9 mouse cellular contexts compared by ENCODE assay signal in genomic region chr10:78747035-78747721, GRCm38 (mm10). TPM values are rescaled to one million over a fixed set of nuclear protein-coding genes. Genes with fewer than 3 reads are reported as not detected.
DNase-seq lines count a peak whose midpoint lies in the region; ATAC-seq and TF ChIP-seq lines count a peak whose summit lies in the region.
"Had no signal": no experiment of that assay in that cellular context is flagged by ENCODE, and none has a peak within 500 bp of the region (broad histone marks: within the 10 kb centered on the region; RNA-seq: fewer than 3 reads in every experiment).

No protein-coding gene starts in this region.

- under 1% methylated on average over 27 of the region's 27 CpGs for WGBS in kidney, embryonic 15.5 days
- 1% methylated on average over 27 of the region's 27 CpGs for WGBS in intestine, embryonic 15.5 days
- 2% methylated on average over 27 of the region's 27 CpGs for WGBS in midbrain, embryonic 12.5 days

- H3K27ac ChIP-seq in kidney, embryonic 15.5 days, result no peak overlapping the region
- no peak overlapping the region for H3K27ac ChIP-seq in embryonic fibroblast, embryonic 13.5 days (ENCODE audit: insufficient read depth, low read length)
- H3K27ac ChIP-seq in intestine, embryonic 15.5 days, result no peak overlapping the region
- no peak overlapping the region for H3K27ac ChIP-seq in midbrain, embryonic 12.5 days (replicated peaks)

- peaks cover 15% of the 10 kb centered on the region for H3K27me3 ChIP-seq in kidney, embryonic 15.5 days
- no peaks in the 10 kb centered on the region for H3K27me3 ChIP-seq in intestine, embryonic 15.5 days (replicated peaks)
- H3K27me3 ChIP-seq in midbrain, embryonic 12.5 days, result peaks cover 22% of the 10 kb centered on the region; the same call in 1 of the 2 replicates

- no peak overlapping the region for H3K9ac ChIP-seq in kidney, embryonic 15.5 days
- no peak overlapping the region for H3K9ac ChIP-seq in intestine, embryonic 15.5 days
- H3K9ac ChIP-seq in midbrain, embryonic 12.5 days (replicated peaks), result no peak overlapping the region

- H3K36me3 ChIP-seq in kidney, embryonic 15.5 days, result no peaks in the 10 kb centered on the region
- H3K36me3 ChIP-seq in intestine, embryonic 15.5 days, result no peaks in the 10 kb centered on the region
- no peaks in the 10 kb centered on the region for H3K36me3 ChIP-seq in midbrain, embryonic 12.5 days

- H3K9me3 ChIP-seq in kidney, embryonic 15.5 days (replicated peaks), result no peaks in the 10 kb centered on the region
- no peaks in the 10 kb centered on the region for H3K9me3 ChIP-seq in intestine, embryonic 15.5 days
- H3K9me3 ChIP-seq in midbrain, embryonic 12.5 days, result no peaks in the 10 kb centered on the region

- H3K4me3 ChIP-seq in kidney, embryonic 15.5 days (replicated peaks), result peak overlapping the region; percentile 42
- peak overlapping the region; percentile 25; the same call in 1 of the 2 replicates for H3K4me3 ChIP-seq in embryonic fibroblast, embryonic 13.5 days (ENCODE audit: insufficient read depth, low read length)
- peak overlapping the region; percentile 29 for H3K4me3 ChIP-seq in intestine, embryonic 15.5 days (replicated peaks)
- peak overlapping the region; percentile 40 for H3K4me3 ChIP-seq in midbrain, embryonic 12.5 days

- no peak for TF ChIP-seq CTCF in brain, embryonic 14.5 days (IDR thresholded peaks at IDR 0.05; ENCODE audit: borderline replicate concordance, extremely low read depth, insufficient read depth, insufficient read length)
- TF ChIP-seq CTCF in embryonic fibroblast, embryonic 13.5 days (IDR thresholded peaks at IDR 0.05; ENCODE audit: borderline replicate concordance, insufficient read depth, low read length), result peak; percentile 7; the same call in 1 of the 2 replicates

- peaks cover 14% of the 10 kb centered on the region for H3K4me1 ChIP-seq in kidney, embryonic 15.5 days
- 0 out of 2 replicates have a peak, but pooled peaks cover 3% of the 10 kb centered on the region for H3K4me1 ChIP-seq in embryonic fibroblast, embryonic 13.5 days (ENCODE audit: control insufficient read depth, insufficient read depth, low read length)
- H3K4me1 ChIP-seq in intestine, embryonic 15.5 days (replicated peaks), result peaks cover 7% of the 10 kb centered on the region; the same call in 1 of the 2 replicates
- peaks cover 4% of the 10 kb centered on the region; the same call in 1 of the 2 replicates for H3K4me1 ChIP-seq in midbrain, embryonic 12.5 days

- peak; percentile 76 for ATAC-seq in kidney, embryonic 15.5 days (replicated peaks; ENCODE audit: low FRiP score)
- peak; percentile 80 for ATAC-seq in intestine, embryonic 15.5 days
- peak; percentile 79 for ATAC-seq in midbrain, embryonic 12.5 days (ENCODE audit: low FRiP score, low read depth)
- no peak for ATAC-seq in erythroid progenitor cell, adult 5-6 weeks (replicated peaks; ENCODE audit: low FRiP score, poor library complexity, severe bottlenecking)

- DNase-seq in kidney, postnatal 25 days, result no peak
- DNase-seq in brain, embryonic 14.5 days (ENCODE audit: low read depth), result peak; percentile 67
- peak; percentile 64 for DNase-seq in testis, postnatal 10 days (ENCODE audit: low spot score)

- peak overlapping the region; percentile 69 for H3K4me2 ChIP-seq in kidney, embryonic 15.5 days
- H3K4me2 ChIP-seq in intestine, embryonic 15.5 days (replicated peaks), result peak overlapping the region; percentile 79
- peak overlapping the region; percentile 58 for H3K4me2 ChIP-seq in midbrain, embryonic 12.5 days (replicated peaks)

- TF ChIP-seq POLR2A in brain, embryonic 14.5 days (IDR thresholded peaks at IDR 0.05; ENCODE audit: borderline replicate concordance, extremely low read depth, insufficient read depth, insufficient read length, poor library complexity, severe bottlenecking), result no peak
- no peak for TF ChIP-seq POLR2A in embryonic fibroblast, embryonic 13.5 days (IDR thresholded peaks at IDR 0.05; ENCODE audit: low read depth, low read length)

RNA-seq across cellular contexts. Expression of gene Ccdc105, which starts 5.7 kb away (rescaled TPM):
- not detected in 2 replicates for polyA plus RNA-seq in kidney, embryonic 15.5 days (2015; fragmentation: Nextera tagmentation; extraction: Ambion mirVana)
- 0.14 TPM in 1 of 2 replicates, not detected in the other for polyA plus RNA-seq in brain, embryonic 14.5 days (2012; rRNA removed)
- not detected in 2 replicates for polyA plus RNA-seq in embryonic fibroblast, embryonic 13.5 days (2011; ENCODE audit: insufficient read length, low read depth, missing spikeins)
- 0.14 TPM in 1 of 2 replicates, not detected in the other for polyA plus RNA-seq in intestine, embryonic 15.5 days (2015; fragmentation: Nextera tagmentation; extraction: Ambion mirVana)
- 0.17 TPM in 2 replicates for polyA plus RNA-seq in midbrain, embryonic 12.5 days (2016; fragmentation: Nextera tagmentation; extraction: Ambion mirVana)
- total RNA-seq in erythroid progenitor cell, adult 5-6 weeks (2015; ENCODE audit: low replicate concordance), result not detected in 2 replicates
- not detected in 2 replicates for total RNA-seq in erythroid progenitor cell, adult 5-6 weeks (2017; ENCODE audit: low replicate concordance)

RNA-seq across cellular contexts. Expression of gene Casp14, which starts 29.1 kb away (rescaled TPM):
- polyA plus RNA-seq in kidney, embryonic 15.5 days (2015; fragmentation: Nextera tagmentation; extraction: Ambion mirVana), result 0.27 TPM in 1 of 2 replicates, not detected in the other
- polyA plus RNA-seq in brain, embryonic 14.5 days (2012; rRNA removed), result 0.03 and 0.10 TPM in 2 replicates
- 0.35 and 0.63 TPM in 2 replicates for polyA plus RNA-seq in embryonic fibroblast, embryonic 13.5 days (2011; ENCODE audit: insufficient read length, low read depth, missing spikeins)
- polyA plus RNA-seq in intestine, embryonic 15.5 days (2015; fragmentation: Nextera tagmentation; extraction: Ambion mirVana), result 0.11 and 0.14 TPM in 2 replicates
- not detected in 2 replicates for polyA plus RNA-seq in midbrain, embryonic 12.5 days (2016; fragmentation: Nextera tagmentation; extraction: Ambion mirVana)
- total RNA-seq in erythroid progenitor cell, adult 5-6 weeks (2015; ENCODE audit: low replicate concordance), result not detected in 2 replicates
- not detected in 2 replicates for total RNA-seq in erythroid progenitor cell, adult 5-6 weeks (2017; ENCODE audit: low replicate concordance)
- polyA plus RNA-seq: testis, adult 2 months had no signal

RNA-seq across cellular contexts. Expression of gene Slc1a6, which starts 33.1 kb away (rescaled TPM):
- 0.49 and 0.81 TPM in 2 replicates for polyA plus RNA-seq in kidney, embryonic 15.5 days (2015; fragmentation: Nextera tagmentation; extraction: Ambion mirVana)
- polyA plus RNA-seq in brain, embryonic 14.5 days (2012; rRNA removed), result 12.9 and 18.2 TPM in 2 replicates
- polyA plus RNA-seq in embryonic fibroblast, embryonic 13.5 days (2011; ENCODE audit: insufficient read length, low read depth, missing spikeins), result 20.8 and 29.1 TPM in 2 replicates
- 1.3 and 1.5 TPM in 2 replicates for polyA plus RNA-seq in intestine, embryonic 15.5 days (2015; fragmentation: Nextera tagmentation; extraction: Ambion mirVana)
- polyA plus RNA-seq in midbrain, embryonic 12.5 days (2016; fragmentation: Nextera tagmentation; extraction: Ambion mirVana), result 1.8 and 2.4 TPM in 2 replicates
- not detected in 2 replicates for total RNA-seq in erythroid progenitor cell, adult 5-6 weeks (2015; ENCODE audit: low replicate concordance)
- total RNA-seq in erythroid progenitor cell, adult 5-6 weeks (2017; ENCODE audit: low replicate concordance), result not detected in 2 replicates

Comparison
In these comparisons a context has a peak if more than half of its experiments do, and no peak if none do; other contexts are left out.
1. DNase-seq: peak in brain, embryonic 14.5 days (single experiment) and testis, postnatal 10 days (single experiment); none in kidney, postnatal 25 days (0 of 2).
2. Peak in every context shown above with its lines, with median percentiles within 50 percentile points of each other: H3K4me2 ChIP-seq and H3K4me3 ChIP-seq.